Mouse (Mus musculus) intestine, embryonic 15.5 days (tissue): ENCODE measurements around the gene Grm3. TPM values are rescaled to one million over a fixed set of nuclear protein-coding genes. Genes with fewer than 3 reads are reported as not detected.

Source experiments
- ATAC-seq: fragments of 200-750 bp; cut with Nextera tagmentation; 2 replicates; pipeline ENCODE4 v1.8.0; 2017; ENCODE audit warnings: moderate TSS enrichment, moderate library complexity
- H3K27ac ChIP-seq: fragments of 300-500 bp; sonication (generic); 2 replicates; pipeline ENCODE4 v1.5.1; 2015; ENCODE audit warnings: mild to moderate bottlenecking, inconsistent platforms
- H3K27me3 ChIP-seq: fragments of 300-500 bp; sonication (generic); replicated peaks from 2 replicates; pipeline ENCODE4 v1.6.1; 2015; ENCODE audit warnings: inconsistent platforms
- H3K36me3 ChIP-seq: fragments of 300-500 bp; sonication (generic); 2 replicates; pipeline ENCODE4 v1.6.1; 2015; ENCODE audit warnings: inconsistent platforms
- H3K4me1 ChIP-seq: fragments of 300-500 bp; sonication (generic); replicated peaks from 2 replicates; pipeline ENCODE4 v1.6.1; 2015; ENCODE audit warnings: inconsistent platforms
- H3K4me2 ChIP-seq: fragments of 300-500 bp; sonication (generic); replicated peaks from 2 replicates; pipeline ENCODE4 v1.6.1; 2015; ENCODE audit warnings: mild to moderate bottlenecking, inconsistent platforms
- H3K4me3 ChIP-seq: fragments of 300-500 bp; sonication (generic); replicated peaks from 2 replicates; pipeline ENCODE4 v1.5.1; 2015; ENCODE audit warnings: inconsistent platforms
- H3K9ac ChIP-seq: fragments of 300-500 bp; sonication (generic); 2 replicates; pipeline ENCODE4 v1.6.1; 2015; ENCODE audit warnings: inconsistent platforms
- H3K9me3 ChIP-seq: fragments of 300-500 bp; sonication (generic); 2 replicates; pipeline ENCODE4 v1.6.1; 2016; ENCODE audit warnings: inconsistent platforms
- WGBS: fragments of 180-500 bp; shearing (Covaris S2); methylation state at CpG from one replicate; pipeline ENCODE4 v1.1.7; 2015; 5-methylcytosine and 5-hydroxymethylcytosine counted together
- polyA plus RNA-seq: library from polyadenylated mRNA; unstranded; fragments of >200 nt; fragmentation: Nextera tagmentation; extraction: Ambion mirVana; gene quantifications from 2 replicates; pipeline ENCODE4 v1.2.1, GENCODE M21; 2015

The Grm3 gene
- polyA plus RNA-seq, 1 experiment from 2014 or later: 0.20 TPM

DNA sequence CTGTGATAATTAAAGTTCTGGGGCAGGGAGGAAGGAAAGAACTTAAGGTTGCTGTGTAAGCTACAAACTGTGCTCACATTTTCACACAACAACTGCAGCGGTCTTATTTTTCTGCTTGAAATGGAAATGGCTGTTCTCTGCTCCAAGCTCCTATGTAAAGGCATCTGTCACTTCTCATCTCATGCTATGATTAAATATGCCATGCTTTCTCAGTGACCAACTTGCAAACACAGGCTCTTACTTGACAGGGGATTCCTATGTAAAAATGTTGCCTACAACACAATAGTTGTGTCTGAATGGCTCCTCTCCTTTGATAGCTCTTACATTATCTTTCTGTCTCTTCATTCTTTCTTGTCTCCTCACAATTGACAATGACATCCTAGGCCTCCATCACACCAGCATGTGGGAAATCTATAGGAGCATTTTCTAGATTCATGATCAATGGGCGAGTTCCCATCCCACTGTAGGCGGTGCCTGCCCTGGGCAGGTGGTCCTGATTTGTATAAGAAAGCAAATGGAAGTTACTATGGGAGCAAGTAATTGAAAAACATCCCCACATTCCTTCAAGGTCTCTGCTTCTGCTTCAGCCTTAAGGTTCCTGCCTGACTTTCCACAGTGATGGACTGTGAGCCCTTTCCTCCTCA, 34.2 kb downstream of the Grm3 start:
- ATAC-seq: no peak
- no peak overlapping the region for H3K4me2 ChIP-seq
- WGBS: 52% methylated on average over 3 of the region's 3 CpGs

DNA sequence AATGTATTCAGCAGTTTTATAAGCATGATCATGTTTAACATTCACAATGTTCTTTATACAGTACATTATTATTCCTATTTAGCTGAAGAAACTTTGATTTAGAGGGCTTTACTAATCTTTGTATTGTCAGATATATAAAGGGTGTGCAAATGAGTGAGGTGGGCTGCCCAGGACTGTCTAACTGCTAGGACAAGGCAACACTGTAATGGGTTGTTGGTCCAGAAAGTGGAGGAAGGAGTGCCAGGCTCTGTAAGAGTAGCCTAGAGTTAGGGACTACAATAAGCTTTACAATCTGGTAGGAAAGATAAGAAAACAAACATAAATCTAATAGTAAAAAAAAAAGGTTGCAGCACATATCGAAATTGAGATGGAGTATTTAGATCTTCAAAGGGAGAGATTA, 34.8 kb downstream of the Grm3 start:
- no peak overlapping the region for H3K4me2 ChIP-seq
- WGBS: 45% methylated on average over 1 of the region's 1 CpGs
- no peak overlapping the region for H3K27ac ChIP-seq
- H3K36me3 ChIP-seq: no peaks in the 10 kb centered on the region
- no peaks in the 10 kb centered on the region for H3K27me3 ChIP-seq
- no peak for ATAC-seq
- H3K9me3 ChIP-seq: no peaks in the 10 kb centered on the region
- H3K4me1 ChIP-seq: no peaks in the 10 kb centered on the region
- no peak overlapping the region for H3K4me3 ChIP-seq
- H3K9ac ChIP-seq: no peak overlapping the region

More for the DNA sequence above, 34.2 kb downstream of the Grm3 start:
- no peak overlapping the region for H3K9ac ChIP-seq
- no peaks in the 10 kb centered on the region for H3K4me1 ChIP-seq
- no peaks in the 10 kb centered on the region for H3K36me3 ChIP-seq
- H3K9me3 ChIP-seq: no peaks in the 10 kb centered on the region
- H3K4me3 ChIP-seq: no peak overlapping the region
- no peak overlapping the region for H3K27ac ChIP-seq
- no peaks in the 10 kb centered on the region for H3K27me3 ChIP-seq

DNA sequence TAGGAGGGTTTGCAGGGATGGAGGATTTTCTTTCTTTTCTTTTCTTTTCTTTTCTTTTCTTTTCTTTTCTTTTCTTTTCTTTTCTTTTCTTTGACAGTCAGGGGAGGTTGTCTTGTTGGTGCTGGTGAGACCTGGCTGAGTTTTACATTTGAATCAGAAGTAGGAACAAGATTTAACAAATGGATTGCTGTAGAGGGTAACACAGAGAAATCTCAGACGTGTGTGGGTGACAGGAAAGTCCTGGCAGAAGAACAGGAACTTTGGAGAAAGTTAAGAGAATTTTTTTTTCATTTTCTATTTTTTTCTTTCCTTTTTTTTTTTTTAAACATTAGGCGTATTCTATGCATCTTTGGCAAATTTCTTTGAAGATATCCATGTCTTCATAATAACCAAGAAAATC, 41.8 kb downstream of the Grm3 start:
- H3K9ac ChIP-seq: no peak overlapping the region
- 52% methylated on average over 2 of the region's 2 CpGs for WGBS
- no peak for ATAC-seq
- no peaks in the 10 kb centered on the region for H3K4me1 ChIP-seq
- H3K4me2 ChIP-seq: no peak overlapping the region
- H3K27ac ChIP-seq: no peak overlapping the region
- H3K9me3 ChIP-seq: no peaks in the 10 kb centered on the region
- H3K27me3 ChIP-seq: no peaks in the 10 kb centered on the region
- H3K4me3 ChIP-seq: no peak overlapping the region
- H3K36me3 ChIP-seq: no peaks in the 10 kb centered on the region

DNA sequence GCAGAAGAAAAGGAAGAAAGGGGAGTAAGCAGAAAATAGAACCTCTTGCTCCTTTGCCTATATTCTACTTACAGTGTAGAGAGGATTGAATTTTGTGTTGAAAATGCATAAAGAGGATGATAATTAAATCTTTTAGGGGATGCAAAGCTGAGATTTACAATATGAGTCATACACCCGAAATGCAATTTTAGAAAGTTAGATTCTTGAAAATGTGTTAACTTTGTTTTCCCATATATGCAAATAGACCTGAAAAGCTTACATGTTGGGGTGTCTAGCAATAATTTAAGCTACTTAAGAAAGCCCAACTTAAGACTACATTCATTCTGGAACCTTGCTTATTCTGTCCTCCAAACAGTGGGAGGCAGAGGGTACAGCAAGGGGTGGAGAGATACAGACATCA, 56.0 kb downstream of the Grm3 start:
- no peaks in the 10 kb centered on the region for H3K36me3 ChIP-seq
- WGBS: 83% methylated on average over 1 of the region's 1 CpGs
- no peaks in the 10 kb centered on the region for H3K4me1 ChIP-seq
- H3K27ac ChIP-seq: no peak overlapping the region
- no peaks in the 10 kb centered on the region for H3K27me3 ChIP-seq
- no peak for ATAC-seq
- no peak overlapping the region for H3K4me3 ChIP-seq
- no peak overlapping the region for H3K4me2 ChIP-seq
- no peaks in the 10 kb centered on the region for H3K9me3 ChIP-seq
- no peak overlapping the region for H3K9ac ChIP-seq

DNA sequence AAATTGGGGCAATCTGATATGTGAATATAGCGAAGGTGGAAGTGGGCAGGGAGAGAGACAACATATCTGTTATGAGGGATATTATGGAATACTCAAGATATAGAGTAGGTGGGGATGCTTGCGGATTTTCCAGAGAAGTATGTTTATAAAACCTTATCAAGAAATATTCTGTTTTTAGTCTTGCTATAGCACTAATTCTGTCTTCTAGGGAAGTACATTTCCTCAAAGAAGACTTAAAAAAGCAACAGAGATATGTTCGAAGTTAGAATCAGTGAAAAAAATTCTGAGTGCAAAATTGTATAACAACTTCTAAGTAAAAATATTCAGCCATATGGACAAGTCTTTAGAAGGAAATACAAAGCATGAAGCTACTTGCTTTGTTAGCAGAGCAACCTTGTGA, 61.6 kb downstream of the Grm3 start:
- ATAC-seq: no peak
- H3K4me1 ChIP-seq: no peaks in the 10 kb centered on the region
- H3K27ac ChIP-seq: no peak overlapping the region
- WGBS: 92% methylated on average over 3 of the region's 3 CpGs
- H3K9ac ChIP-seq: no peak overlapping the region
- no peaks in the 10 kb centered on the region for H3K9me3 ChIP-seq
- H3K4me2 ChIP-seq: no peak overlapping the region
- H3K4me3 ChIP-seq: no peak overlapping the region
- H3K27me3 ChIP-seq: no peaks in the 10 kb centered on the region
- no peaks in the 10 kb centered on the region for H3K36me3 ChIP-seq

DNA sequence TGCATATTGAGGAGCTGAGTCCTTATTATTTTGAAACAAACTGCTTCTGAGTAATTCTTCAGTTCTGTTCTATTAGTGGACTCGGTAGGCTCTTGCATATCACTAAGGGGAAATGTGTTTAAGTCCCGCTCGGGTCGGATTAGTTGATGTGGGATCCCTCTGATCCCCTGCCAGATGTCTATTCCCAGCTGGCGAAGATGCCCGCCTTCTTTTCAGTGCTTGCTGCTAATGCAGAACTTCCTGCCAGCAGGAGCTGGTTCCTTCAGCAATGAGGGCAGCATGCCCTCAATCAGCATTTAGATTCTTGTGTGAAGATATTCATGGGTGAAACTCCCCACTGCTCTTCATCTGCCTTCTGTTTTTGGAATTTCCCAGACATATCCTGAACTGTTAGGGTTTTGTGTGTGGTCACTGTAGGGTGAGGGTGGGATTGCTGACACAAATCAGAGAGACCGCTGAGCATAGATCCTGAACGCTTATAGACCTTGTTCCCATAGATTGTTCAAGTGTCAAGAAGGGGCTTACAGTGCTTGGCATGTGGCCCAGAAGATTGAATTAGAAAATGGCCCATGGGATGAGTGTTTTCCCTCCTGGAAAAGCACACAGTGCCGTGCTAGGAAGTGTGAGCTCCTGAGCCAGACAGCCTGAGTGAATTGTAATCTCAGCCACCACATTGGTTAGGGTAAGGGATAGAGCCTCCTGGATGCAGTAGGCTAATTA, 62.9 kb downstream of the Grm3 start:
- 60% methylated on average over 9 of the region's 9 CpGs for WGBS
- Histone ChIP-seq H3K36me3 (no peaks in the 10 kb centered on the region), H3K27ac (no peak overlapping the region), H3K27me3 (no peaks in the 10 kb centered on the region), H3K4me1 (no peaks in the 10 kb centered on the region), H3K4me2 (no peak overlapping the region), H3K4me3 (no peak overlapping the region), H3K9me3 (no peaks in the 10 kb centered on the region), H3K9ac (no peak overlapping the region)
- no peak for ATAC-seq

DNA sequence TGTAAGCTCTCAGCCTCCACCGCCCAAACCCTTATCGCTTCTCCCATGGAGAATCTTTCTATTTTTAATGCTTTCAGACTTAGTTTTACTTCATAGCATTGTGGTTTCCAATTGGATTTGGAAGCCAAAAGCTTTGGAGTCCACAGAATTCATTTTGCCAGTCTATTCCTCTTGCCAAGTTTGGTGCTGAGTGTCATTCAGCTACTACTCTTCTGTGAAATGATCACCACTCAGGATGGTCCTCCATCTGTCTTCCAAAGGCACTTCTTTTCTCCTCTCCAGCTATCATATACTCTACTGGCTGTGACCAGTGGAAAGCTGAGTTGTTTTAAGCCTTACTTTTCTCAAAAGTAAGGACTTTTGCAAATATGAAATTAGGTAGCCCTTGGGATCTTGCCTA, 86.4 kb downstream of the Grm3 start:
- H3K4me1 ChIP-seq: no peaks in the 10 kb centered on the region
- H3K27me3 ChIP-seq: no peaks in the 10 kb centered on the region
- no peak overlapping the region for H3K4me3 ChIP-seq
- no peak overlapping the region for H3K9ac ChIP-seq
- no peak for ATAC-seq
- no peaks in the 10 kb centered on the region for H3K36me3 ChIP-seq
- WGBS: 94% methylated on average over 2 of the region's 2 CpGs
- H3K4me2 ChIP-seq: no peak overlapping the region
- H3K9me3 ChIP-seq: no peaks in the 10 kb centered on the region
- H3K27ac ChIP-seq: no peak overlapping the region

DNA sequence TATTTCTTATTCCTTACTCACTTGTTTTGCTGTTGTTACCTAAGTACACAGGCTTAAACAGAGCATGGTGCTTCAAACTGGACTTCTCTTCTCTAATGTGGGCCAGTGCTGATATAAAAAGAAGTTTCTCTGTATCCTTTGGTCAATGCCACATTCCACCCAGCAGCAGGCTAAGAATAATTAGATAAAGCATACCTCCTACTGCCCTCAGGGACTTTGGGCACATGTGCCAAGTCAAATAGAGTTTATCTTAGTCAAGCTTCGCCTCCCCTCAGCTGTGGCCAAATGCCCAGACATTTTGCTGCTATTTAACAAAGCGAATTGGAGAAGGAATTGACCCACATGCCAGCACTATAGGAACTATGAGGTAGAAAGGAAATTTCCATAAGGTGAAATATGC, 97.8 kb downstream of the Grm3 start:
- Histone ChIP-seq H3K4me1 (no peaks in the 10 kb centered on the region), H3K9me3 (no peaks in the 10 kb centered on the region), H3K4me3 (no peak overlapping the region), H3K4me2 (no peak overlapping the region), H3K27ac (no peak overlapping the region), H3K36me3 (no peaks in the 10 kb centered on the region), H3K9ac (no peak overlapping the region), H3K27me3 (no peaks in the 10 kb centered on the region)
- ATAC-seq: no peak
- WGBS: 74% methylated on average over 2 of the region's 2 CpGs

DNA sequence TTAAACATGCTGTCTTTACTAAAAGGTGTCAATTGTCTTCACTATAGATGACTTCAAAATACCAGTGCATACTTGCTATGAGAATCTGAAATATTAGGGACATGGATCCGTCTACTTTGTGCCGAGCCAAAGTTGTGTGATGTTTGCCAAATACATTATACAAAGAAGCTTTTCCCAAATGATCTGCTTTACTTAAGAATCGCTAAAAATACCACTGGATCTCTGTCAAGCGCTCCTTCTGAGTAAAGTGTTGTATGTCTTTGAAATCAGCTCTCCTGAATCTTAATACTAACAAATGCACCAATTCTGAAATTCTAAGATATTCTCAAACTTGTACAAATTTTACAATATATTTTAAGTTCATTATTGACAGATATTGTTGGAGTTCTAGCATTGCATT, 100.6 kb downstream of the Grm3 start:
- no peaks in the 10 kb centered on the region for H3K36me3 ChIP-seq
- 85% methylated on average over 4 of the region's 4 CpGs for WGBS
- no peak overlapping the region for H3K27ac ChIP-seq
- no peaks in the 10 kb centered on the region for H3K4me1 ChIP-seq
- no peak overlapping the region for H3K4me2 ChIP-seq
- no peak overlapping the region for H3K9ac ChIP-seq
- H3K4me3 ChIP-seq: no peak overlapping the region
- ATAC-seq: no peak
- H3K9me3 ChIP-seq: no peaks in the 10 kb centered on the region
- H3K27me3 ChIP-seq: no peaks in the 10 kb centered on the region

DNA sequence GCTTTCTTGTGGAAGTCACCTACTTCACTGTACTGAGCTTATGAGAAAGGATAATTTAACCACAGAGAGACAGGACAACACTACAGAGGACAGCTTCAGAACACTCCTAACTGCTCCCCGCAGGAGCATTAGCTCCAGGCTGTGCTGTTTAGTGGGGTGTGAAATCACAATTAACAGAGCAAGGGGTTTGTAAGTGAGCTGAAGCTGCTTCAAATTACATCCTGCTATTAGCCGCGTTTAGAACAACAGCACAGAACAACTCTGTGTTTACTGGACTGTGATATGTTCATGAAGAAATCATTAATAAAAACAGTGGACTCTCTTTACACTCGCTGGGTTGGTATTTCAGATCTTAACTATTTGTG, 101.9 kb downstream of the Grm3 start:
- Histone ChIP-seq H3K9me3 (no peaks in the 10 kb centered on the region), H3K36me3 (no peaks in the 10 kb centered on the region), H3K4me3 (no peak overlapping the region), H3K4me1 (no peaks in the 10 kb centered on the region), H3K27ac (no peak overlapping the region), H3K27me3 (no peaks in the 10 kb centered on the region), H3K9ac (no peak overlapping the region), H3K4me2 (no peak overlapping the region)
- WGBS: 19% methylated on average over 4 of the region's 4 CpGs
- no peak for ATAC-seq

DNA sequence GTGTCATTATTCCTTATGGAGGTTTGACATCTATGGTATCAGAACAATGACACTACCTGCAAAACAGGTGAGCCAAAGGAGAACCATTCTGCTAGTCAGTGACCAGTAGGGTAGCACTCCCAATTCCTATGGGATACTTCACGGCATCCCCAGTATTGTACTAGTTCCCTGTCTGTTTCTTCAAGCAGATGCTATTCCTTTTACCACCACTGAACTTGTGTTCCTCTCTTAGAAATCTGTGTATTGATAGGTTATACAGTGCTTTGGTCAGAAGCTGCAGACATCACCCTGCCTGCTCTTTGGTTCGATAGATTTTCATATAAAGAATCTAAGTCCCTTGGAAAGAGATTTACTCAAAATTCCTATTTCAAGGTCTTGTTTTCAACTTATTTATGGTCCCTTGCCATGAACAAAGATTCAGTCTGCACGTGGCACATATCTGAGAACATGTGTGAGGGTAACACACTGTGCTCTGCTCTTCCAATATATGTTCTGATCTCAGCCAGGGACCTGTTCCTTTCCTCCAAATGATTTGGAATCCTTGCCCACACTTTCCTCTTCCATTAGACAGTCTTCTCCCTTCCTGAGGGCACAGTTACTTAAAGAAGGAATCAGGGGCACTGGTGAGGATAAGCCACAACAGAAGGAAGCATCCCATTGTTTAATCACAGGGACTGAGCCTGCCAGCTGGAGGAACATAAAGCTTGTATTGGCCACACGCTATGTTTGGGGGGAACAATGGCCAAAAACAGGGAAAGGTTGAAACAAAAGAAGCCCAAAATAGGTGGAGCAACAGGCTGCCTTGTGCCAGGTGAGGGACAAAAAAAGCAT, 102.5 kb downstream of the Grm3 start:
- Histone ChIP-seq H3K27me3 (no peaks in the 10 kb centered on the region), H3K4me2 (no peak overlapping the region), H3K36me3 (no peaks in the 10 kb centered on the region), H3K27ac (no peak overlapping the region), H3K4me3 (no peak overlapping the region), H3K9me3 (no peaks in the 10 kb centered on the region), H3K4me1 (no peaks in the 10 kb centered on the region), H3K9ac (no peak overlapping the region)
- no peak for ATAC-seq
- 69% methylated on average over 4 of the region's 4 CpGs for WGBS

DNA sequence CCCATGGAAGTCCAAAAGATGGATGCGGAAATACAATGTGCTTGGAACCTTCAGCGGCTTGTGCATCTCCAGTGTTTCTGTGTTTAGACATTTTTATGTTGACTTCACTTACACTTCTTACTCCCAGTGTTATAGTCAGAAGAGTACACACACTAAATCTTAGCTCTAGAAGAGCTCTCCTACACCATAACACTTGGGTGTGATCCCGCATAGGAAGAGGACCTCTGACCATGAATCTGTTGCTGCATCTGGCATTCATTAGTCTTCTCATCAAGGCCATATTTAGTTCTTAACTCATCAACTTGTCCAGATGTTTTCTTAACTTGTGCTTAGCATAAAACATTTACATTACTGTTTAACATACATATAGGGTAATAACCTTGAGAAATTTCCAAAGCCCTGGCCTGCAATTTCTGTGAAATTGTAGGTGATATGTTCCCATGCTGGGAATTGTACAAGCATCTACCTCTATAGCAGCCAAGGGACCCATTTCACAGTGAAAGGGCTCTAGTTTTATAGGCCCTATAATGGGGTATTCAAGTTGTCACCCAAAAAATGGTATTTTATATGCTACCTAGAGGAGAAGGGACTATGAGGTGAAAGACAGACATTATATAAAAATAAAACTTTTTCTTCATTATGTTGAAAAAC, 103.4 kb downstream of the Grm3 start:
- H3K27me3 ChIP-seq: no peaks in the 10 kb centered on the region
- H3K36me3 ChIP-seq: no peaks in the 10 kb centered on the region
- WGBS: 80% methylated on average over 3 of the region's 3 CpGs
- no peak overlapping the region for H3K27ac ChIP-seq
- H3K9me3 ChIP-seq: no peaks in the 10 kb centered on the region
- no peak for ATAC-seq
- H3K4me2 ChIP-seq: no peak overlapping the region
- no peaks in the 10 kb centered on the region for H3K4me1 ChIP-seq
- no peak overlapping the region for H3K9ac ChIP-seq
- no peak overlapping the region for H3K4me3 ChIP-seq
